Mouse (Mus musculus): ENCODE measurements around the gene Hoxb3.

The Hoxb3 gene

GRCm38 (mm10) chr11:96323154-96323553, at the start of gene Hoxb3:
Gene Hoxb3, plus strand, starts transcription at chr11:96323326.
- no peak for DNase-seq

- DNase-seq = no peak
Measured at GRCm38 (mm10) chr11:96274428-96274827, 48.7 kb upstream of the Hoxb3 start.

- no peak for DNase-seq
Measured at GRCm38 (mm10) chr11:96275896-96276295, 47.2 kb upstream of the Hoxb3 start.

DNA sequence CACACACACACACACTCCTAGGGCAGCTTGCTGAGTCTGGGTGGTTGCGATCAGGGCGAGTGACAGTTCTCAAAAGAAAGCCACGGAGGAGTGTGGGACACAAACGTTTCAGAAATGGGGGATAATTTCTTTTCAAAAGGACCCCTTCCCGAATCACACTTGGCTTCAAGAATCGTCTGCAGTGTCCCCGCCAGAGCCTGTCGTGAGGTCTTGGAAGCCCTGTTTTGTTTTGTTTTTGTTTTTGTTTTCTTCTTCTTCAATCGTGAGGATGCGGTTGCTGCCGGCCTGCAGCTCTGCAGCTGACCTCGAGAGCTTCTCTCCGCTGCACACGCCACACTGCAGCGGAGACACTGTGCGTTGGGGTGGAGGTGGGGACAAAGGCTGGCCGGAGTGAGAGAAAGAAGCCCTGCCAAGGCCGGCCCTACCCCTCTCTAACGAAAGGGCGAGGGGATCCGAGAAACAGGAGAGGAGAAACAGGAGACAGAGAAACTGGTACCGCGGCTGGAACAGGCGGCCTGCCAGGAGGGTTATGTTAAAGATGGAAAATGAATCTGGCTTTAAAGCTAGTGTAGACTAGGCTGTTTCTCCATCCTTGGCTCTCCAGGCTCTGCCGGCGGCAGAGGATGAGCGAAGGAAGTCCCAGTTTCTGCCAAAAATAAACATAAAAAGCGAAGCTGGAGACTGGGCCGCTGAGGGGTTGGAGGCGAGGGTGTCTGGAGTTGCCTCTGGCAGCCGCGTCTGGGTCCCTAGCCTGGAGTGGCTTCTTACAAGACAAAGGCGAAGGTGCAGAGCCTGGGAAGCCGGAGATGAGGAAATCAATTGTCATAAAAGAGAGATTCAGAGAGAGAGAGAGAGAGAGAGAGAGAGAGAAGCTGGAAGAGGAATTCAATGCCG, 45.7 kb upstream of the Hoxb3 start:
- no peak for DNase-seq

GRCm38 (mm10) chr11:96278324-96278723, 44.8 kb upstream of the Hoxb3 start:
- no peak for DNase-seq

- peak; percentile 89 for DNase-seq
Measured at GRCm38 (mm10) chr11:96278773-96279172, 44.4 kb upstream of the Hoxb3 start.

GRCm38 (mm10) chr11:96279421-96280233, 43.5 kb upstream of the Hoxb3 start:
- no peak for DNase-seq

- no peak for DNase-seq
Measured at GRCm38 (mm10) chr11:96280399-96281378, 42.4 kb upstream of the Hoxb3 start.

GRCm38 (mm10) chr11:96281396-96281795, 41.7 kb upstream of the Hoxb3 start:
- no peak for DNase-seq

GRCm38 (mm10) chr11:96281855-96282570, 41.1 kb upstream of the Hoxb3 start, which contains the start of gene Hoxb8:
Gene Hoxb8, plus strand, starts transcription at chr11:96281905.
- DNase-seq = no peak

DNA sequence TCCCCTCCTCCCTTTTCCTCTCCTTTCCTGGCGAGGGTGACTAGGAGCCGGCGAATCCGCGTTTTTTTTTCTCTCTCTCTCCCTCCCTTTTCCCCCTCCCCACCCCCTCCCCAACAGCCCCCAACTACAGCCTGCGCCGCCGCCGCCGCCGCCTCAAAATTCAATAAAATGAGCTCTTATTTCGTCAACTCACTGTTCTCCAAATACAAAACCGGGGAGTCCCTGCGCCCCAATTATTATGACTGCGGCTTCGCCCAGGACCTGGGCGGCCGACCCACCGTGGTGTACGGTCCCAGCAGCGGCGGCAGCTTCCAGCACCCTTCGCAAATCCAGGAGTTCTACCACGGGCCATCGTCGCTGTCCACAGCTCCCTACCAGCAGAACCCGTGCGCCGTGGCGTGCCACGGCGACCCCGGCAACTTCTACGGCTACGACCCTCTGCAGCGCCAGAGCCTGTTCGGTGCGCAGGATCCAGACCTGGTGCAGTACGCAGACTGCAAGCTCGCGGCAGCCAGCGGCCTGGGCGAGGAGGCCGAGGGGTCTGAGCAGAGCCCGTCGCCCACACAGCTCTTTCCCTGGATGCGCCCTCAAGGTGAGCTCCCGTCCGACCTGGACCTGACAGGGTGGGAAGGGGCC, 40.2 kb upstream of the Hoxb3 start:
- no peak for DNase-seq

DNA sequence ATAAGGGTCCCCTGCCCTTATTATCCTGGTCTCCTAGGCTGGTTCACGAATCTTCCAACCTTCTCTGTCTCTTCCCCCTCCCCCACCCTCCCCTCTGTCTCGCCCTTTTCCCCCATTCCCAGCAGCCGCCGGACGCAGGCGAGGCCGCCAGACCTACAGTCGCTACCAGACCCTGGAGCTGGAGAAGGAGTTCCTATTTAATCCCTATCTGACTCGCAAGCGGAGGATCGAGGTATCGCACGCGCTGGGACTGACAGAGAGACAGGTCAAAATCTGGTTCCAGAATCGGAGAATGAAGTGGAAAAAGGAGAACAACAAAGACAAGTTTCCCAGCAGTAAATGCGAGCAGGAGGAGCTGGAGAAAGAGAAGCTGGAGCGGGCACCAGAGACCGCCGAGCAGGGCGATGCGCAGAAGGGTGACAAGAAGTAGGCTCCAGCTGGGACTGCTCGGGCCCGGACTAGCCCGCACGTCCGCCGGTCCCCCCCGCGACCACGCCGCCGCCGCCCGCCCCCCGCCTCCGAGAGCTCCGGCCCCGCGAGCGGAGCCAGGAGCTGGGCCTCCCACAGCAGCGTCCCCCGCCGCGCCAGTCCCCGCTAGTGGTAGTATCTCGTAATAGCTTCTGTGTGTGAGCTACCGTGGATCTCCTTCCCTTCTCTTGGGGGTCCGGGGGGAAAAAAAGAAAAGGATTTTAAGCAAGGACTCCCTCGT, 38.9 kb upstream of the Hoxb3 start:
- no peak for DNase-seq

GRCm38 (mm10) chr11:96284774-96285734, 38.1 kb upstream of the Hoxb3 start:
- no peak for DNase-seq

DNA sequence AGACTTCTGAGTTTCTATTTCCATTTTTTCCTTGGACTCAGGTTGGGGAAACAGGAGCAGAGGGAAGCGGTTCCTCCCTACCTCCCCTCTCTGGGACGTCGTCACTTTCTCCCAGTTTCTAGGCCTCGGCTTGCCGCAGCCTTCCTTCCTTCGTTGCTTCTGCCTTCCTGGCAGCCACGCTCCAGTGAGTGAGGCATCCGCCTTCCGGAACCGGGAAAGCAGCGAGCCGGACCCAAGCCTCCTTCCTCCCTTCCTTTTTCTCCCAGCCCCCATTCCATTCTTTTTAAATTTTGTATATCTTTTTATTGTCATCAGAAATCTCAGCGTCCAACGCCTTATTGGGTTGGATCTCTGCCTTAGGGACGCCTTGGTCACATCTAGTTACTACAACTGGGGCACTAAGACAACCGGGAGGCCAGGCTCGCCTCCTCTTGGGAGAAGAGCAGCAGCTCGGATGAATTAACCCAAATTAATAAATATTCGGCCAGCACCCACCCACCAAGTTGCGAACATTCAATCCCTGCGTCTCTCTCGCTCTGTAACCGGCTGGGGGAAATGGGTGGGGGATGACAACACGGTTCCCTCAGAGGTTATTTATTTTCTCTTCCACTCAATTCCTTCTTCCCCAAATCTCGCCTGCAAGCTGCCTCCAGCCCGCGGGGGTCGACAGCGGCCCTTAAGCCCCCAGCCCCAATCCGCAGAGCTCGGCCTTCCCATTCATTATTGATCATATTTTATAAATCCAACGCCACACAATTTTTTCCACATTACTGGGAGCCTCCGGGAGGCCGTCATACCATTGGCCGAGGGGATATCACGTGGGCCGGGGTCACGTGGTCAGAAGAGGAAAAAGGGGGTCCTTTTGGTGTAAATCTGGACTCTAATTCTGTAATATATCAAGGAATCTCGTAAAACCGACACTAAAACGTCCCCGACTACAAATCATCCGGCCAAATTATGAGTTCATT, 37.1 kb upstream of the Hoxb3 start, which contains the start of gene Hoxb7:
TSS of gene Hoxb7 (plus strand) at position 853 of the 968 bp plus-strand sequence.
- DNase-seq = peak; percentile 58

- no peak for DNase-seq
Measured at GRCm38 (mm10) chr11:96286739-96287385, 36.3 kb upstream of the Hoxb3 start.

GRCm38 (mm10) chr11:96287411-96287810, 35.7 kb upstream of the Hoxb3 start:
- no peak for DNase-seq

- no peak for DNase-seq
Measured at GRCm38 (mm10) chr11:96288455-96289221, 34.5 kb upstream of the Hoxb3 start.
